Mouse (Mus musculus) mammary gland, adult 2 months (tissue): ENCODE measurements around the gene Spib. TPM values are rescaled to one million over a fixed set of nuclear protein-coding genes. Genes with fewer than 3 reads are reported as not detected.

ENCODE experiments used
- polyA plus RNA-seq: library from polyadenylated mRNA; depleted of rRNA; stranded (reverse); fragments of >200 nt; gene quantifications from 2 replicates; pipeline ENCODE4 v1.2.3, GENCODE M21; 2012; ENCODE audit warnings: low replicate concordance; rRNA removed

Spib gene
- 56.8 and 111 TPM in 2 replicates for polyA plus RNA-seq

DNA sequence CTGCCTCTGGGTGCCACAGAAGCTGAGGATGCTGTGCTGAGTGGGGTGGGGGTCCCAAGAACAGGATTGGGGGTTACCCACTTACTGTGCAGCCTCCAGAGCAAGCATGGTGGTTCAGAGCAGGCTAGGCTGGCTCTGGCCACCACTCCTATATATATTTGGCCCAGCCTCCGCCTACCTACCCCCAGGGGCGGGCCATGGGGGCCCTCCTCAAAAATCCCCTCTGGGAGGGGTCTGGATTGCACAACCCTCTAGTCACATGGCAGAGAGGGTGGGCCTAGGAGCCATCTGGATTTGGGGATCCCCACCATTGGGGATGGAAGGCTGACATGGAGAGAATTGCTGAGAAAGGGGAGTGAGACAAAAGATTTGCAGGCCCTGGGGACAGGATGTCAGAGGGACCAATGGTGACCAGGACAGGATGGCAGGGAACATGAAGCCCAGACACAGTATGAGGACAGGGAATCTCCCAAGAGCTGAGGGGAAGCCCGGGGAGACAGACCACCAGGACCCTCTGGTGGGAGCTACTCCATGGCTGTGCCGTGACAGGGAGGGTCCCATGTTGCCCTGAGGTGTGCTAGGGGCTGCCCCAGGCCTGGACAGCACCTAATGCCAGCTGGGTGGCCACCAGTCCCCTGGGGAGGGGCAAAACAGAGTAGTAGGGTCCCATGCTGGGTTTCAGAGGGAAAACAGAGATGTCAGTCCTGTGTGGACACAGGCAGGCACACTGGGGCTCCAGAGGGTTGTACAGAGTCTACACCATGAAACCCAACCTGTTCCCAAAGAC, at the start of gene Spib:
Gene Spib, minus strand, starts transcription at position 126 of the 787 bp plus-strand sequence.

GRCm38 (mm10) chr7:44572213-44572701, 40.4 kb upstream of the Spib start, which contains the start of gene Napsa:
TSS of gene Napsa (plus strand) at chr7:44572380.

GRCm38 (mm10) chr7:44553826-44554225, 22.0 kb upstream of the Spib start, which contains the start of gene Nr1h2:
TSS of gene Nr1h2 (minus strand) at chr7:44553951.

GRCm38 (mm10) chr7:44548497-44549087, 16.7 kb upstream of the Spib start, which contains the start of gene Pold1:
TSS of gene Pold1 (minus strand) at chr7:44548849.

GRCm38 (mm10) chr7:44524502-44524901, 7.4 kb downstream of the Spib start, which contains the start of gene Mybpc2:
TSS of gene Mybpc2 (minus strand) at chr7:44524656.

DNA sequence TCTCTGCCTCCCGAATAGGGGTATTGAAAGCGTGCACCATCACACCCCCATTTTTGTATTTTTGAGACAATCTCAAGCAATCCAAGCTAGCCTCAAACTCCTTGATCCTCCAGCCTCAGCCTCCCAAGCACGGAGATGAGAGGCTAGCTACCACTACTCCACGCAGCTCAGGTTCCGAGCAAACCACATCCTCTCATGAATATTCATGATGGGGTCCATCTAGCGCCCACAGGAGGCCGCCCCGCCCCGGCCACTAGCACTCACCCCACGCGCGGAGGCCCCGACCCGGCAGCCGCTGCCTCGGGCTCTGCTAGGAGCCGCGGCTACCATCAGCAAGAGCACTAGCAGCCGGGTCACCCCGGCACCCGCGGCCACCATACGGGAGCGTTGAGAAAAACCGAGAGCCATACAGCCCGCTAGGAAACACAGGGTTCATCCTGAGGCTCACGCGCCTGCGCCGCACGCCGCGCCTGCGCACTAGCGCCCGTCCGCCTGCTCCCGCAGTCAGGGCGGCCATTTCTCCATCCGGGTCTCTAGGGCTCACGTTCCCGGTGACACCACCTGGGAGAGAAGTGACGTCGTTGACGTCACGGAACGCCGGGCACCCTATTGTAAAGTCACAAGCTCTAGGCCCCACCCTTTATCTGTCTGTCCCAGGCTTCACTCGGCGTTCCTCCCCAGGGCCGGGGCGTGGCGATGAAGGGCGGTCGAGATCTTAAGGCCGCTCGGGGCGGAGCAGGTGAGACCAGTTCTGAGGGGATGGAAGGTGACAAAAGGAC, 35.7 kb downstream of the Spib start, which contains the start of the genes Emc10 and Fam71e1:
Gene Emc10, minus strand, starts transcription at position 538 of the 779 bp plus-strand sequence.
Gene Fam71e1, plus strand, starts transcription at position 590 of the 779 bp plus-strand sequence.

Other genes with a start within 250 kb of the Spib start
- gene Clec11a, start 225.2 kb downstream of the Spib start, polyA plus RNA-seq = 4.7 and 10.7 TPM in 2 replicates
- gene Shank1, start 221.8 kb downstream of the Spib start, polyA plus RNA-seq = 0.89 and 3.2 TPM in 2 replicates
- 5.9 and 7.8 TPM in 2 replicates for gene Syt3, start 148.0 kb downstream of the Spib start, polyA plus RNA-seq
- 0.94 and 1.2 TPM in 2 replicates for gene 1700008O03Rik, start 146.3 kb downstream of the Spib start, polyA plus RNA-seq
- gene Lrrc4b, start 103.1 kb downstream of the Spib start, polyA plus RNA-seq = 0.72 and 1.2 TPM in 2 replicates
- 0.29 and 3.4 TPM in 2 replicates for gene Aspdh, start 66.7 kb downstream of the Spib start, polyA plus RNA-seq
- 157 and 197 TPM in 2 replicates for gene Josd2, start 64.1 kb downstream of the Spib start, polyA plus RNA-seq
- 309 and 442 TPM in 2 replicates for gene Emc10, start 35.5 kb downstream of the Spib start, polyA plus RNA-seq
- 7.2 and 13.2 TPM in 2 replicates for gene Fam71e1, start 35.5 kb downstream of the Spib start, polyA plus RNA-seq
- gene Mybpc2, start 7.4 kb downstream of the Spib start, polyA plus RNA-seq = 0.42 and 270 TPM in 2 replicates
- 37.9 and 80.4 TPM in 2 replicates for gene Pold1, start 16.8 kb upstream of the Spib start, polyA plus RNA-seq
- 144 and 274 TPM in 2 replicates for gene Nr1h2, start 21.9 kb upstream of the Spib start, polyA plus RNA-seq
- 46.1 and 70.1 TPM in 2 replicates for gene Napsa, start 40.3 kb upstream of the Spib start, polyA plus RNA-seq
- gene Kcnc3, start 58.6 kb upstream of the Spib start, polyA plus RNA-seq = 1.5 and 1.9 TPM in 2 replicates
- gene Myh14, start 138.8 kb upstream of the Spib start, polyA plus RNA-seq = 8.5 and 15.5 TPM in 2 replicates
- gene Izumo2, start 176.7 kb upstream of the Spib start, polyA plus RNA-seq = not detected in 2 replicates
- gene Vrk3, start 216.3 kb upstream of the Spib start, polyA plus RNA-seq = 43.8 and 48.7 TPM in 2 replicates
- gene Zfp473, start 219.0 kb upstream of the Spib start, polyA plus RNA-seq = 0.11 and 0.13 TPM in 2 replicates